Mouse (Mus musculus): ENCODE measurements around the gene Vmn2r84.

- TF ChIP-seq ZC3H11A (IDR thresholded peaks at IDR 0.05; ENCODE audit: borderline replicate concordance, low read depth, low read length) (no peak), CHD2 (IDR thresholded peaks at IDR 0.05; ENCODE audit: low read depth, low read length) (no peak)
Measured at GRCm38 (mm10) chr10:130337581-130337980, 56.6 kb downstream of the Vmn2r84 start.

Data from ES-E14 (cell line).